Mouse (Mus musculus): ENCODE data around the gene Tmem198. TPM values are rescaled to one million over a fixed set of nuclear protein-coding genes. Genes with fewer than 3 reads are reported as not detected.

Gene Tmem198
- polyA plus RNA-seq, 1 experiment from 2014 or later = 11.6 TPM

DNA sequence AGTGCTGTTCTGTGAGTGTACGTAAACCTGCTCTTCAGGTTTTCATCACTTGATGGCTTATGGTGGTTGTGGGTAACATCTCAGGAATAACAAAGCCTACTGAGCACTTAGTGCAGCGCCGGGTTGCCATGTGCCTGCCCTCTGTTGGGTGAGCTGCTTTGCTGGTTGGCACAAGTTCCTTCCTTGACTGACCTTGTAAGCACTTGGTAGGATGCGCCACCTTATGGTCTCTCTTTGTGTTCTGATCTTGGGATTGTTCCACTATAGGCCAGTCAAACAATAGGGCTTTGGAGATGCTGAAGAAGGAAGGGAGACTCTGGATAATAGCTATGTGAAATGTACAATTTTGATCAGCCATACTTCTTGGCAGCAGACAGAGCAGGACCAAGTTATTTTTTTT, 51.2 kb downstream of the Tmem198 start:
- WGBS = 82% methylated on average over 4 of the region's 4 CpGs
- Histone ChIP-seq H3K36me3 (ENCODE audit: control insufficient read depth, insufficient read depth, low read length) (0 out of 2 replicates have a peak, but pooled peaks cover 4% of the 10 kb centered on the region), H3K4me2 (replicated peaks; ENCODE audit: low read depth, low read length) (no peak overlapping the region)

DNA sequence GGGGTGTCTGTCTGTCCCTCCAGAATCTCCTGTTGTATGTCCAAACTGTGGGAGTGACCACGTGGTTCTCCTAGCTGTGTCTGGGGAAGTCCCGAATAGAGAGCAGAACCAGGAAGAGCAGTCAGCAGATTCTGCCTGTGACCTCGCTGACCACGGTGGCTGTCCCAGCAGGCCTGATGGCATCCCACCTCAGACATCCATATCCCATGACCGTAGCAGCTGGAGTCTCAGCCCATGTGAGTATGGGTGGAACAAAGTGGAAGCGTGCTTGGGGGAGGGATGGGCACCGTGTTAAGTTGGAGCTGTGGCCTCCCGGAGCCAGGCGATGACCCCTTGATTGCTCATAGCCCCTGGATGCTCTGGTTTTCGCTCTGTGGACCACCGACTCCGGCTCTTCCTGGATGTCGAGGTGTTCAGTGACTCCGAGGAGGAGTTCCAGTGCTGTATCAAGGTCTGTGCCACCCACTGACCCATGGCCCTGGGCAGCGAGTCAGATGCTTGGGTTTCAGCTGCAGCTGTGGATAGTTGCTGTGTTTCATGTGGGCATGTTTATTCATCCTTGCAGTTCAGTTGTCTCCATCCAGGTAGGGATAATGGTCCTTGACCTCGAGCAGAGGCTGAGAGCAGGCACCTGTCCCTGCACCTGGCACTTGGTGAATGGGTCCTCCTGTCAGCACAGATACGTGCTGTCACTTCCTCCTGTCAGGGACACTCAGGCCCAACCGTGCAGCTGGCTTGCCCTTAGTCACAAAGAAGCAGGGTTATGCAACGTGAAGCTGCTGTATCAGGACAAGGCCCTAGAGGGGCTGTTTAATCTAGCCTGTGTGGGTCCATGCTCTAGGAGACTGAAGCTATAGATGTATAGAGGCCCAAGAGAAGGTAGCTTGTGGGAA, 53.2 kb downstream of the Tmem198 start:
- no peak overlapping the region for H3K4me3 ChIP-seq (ENCODE audit: low read depth, low read length)
- H3K27me3 ChIP-seq (ENCODE audit: control insufficient read depth, insufficient read depth, low read length) = no peaks in the 10 kb centered on the region
- no peak overlapping the region for H3K4me2 ChIP-seq (replicated peaks; ENCODE audit: low read depth, low read length)
- H3K9me3 ChIP-seq (ENCODE audit: control insufficient read depth, low read length) = no peaks in the 10 kb centered on the region
- H3K9ac ChIP-seq (ENCODE audit: low read depth, low read length) = no peak overlapping the region
- no peaks in the 10 kb centered on the region for H3K4me1 ChIP-seq (replicated peaks; ENCODE audit: control insufficient read depth, insufficient read depth, low read length)
- no peak overlapping the region for H3K27ac ChIP-seq (ENCODE audit: low read depth, low read length)
- DNase-seq (ENCODE audit: low spot score) (no peak), ATAC-seq (ENCODE audit: low FRiP score) (no peak)
- no peaks in the 10 kb centered on the region for H3K36me3 ChIP-seq (ENCODE audit: control insufficient read depth, insufficient read depth, low read length)
- 91% methylated on average over 19 of the region's 19 CpGs for WGBS

More for the DNA sequence above, 51.2 kb downstream of the Tmem198 start:
- no peak for DNase-seq (ENCODE audit: low spot score)
- no peak overlapping the region for H3K27ac ChIP-seq (ENCODE audit: low read depth, low read length)
- H3K9me3 ChIP-seq (ENCODE audit: control insufficient read depth, low read length) = no peaks in the 10 kb centered on the region
- no peaks in the 10 kb centered on the region for H3K27me3 ChIP-seq (ENCODE audit: control insufficient read depth, insufficient read depth, low read length)
- no peak for ATAC-seq (ENCODE audit: low FRiP score)
- H3K9ac ChIP-seq (ENCODE audit: low read depth, low read length) = no peak overlapping the region
- H3K4me1 ChIP-seq (replicated peaks; ENCODE audit: control insufficient read depth, insufficient read depth, low read length) = no peaks in the 10 kb centered on the region
- H3K4me3 ChIP-seq (ENCODE audit: low read depth, low read length) = no peak overlapping the region

DNA sequence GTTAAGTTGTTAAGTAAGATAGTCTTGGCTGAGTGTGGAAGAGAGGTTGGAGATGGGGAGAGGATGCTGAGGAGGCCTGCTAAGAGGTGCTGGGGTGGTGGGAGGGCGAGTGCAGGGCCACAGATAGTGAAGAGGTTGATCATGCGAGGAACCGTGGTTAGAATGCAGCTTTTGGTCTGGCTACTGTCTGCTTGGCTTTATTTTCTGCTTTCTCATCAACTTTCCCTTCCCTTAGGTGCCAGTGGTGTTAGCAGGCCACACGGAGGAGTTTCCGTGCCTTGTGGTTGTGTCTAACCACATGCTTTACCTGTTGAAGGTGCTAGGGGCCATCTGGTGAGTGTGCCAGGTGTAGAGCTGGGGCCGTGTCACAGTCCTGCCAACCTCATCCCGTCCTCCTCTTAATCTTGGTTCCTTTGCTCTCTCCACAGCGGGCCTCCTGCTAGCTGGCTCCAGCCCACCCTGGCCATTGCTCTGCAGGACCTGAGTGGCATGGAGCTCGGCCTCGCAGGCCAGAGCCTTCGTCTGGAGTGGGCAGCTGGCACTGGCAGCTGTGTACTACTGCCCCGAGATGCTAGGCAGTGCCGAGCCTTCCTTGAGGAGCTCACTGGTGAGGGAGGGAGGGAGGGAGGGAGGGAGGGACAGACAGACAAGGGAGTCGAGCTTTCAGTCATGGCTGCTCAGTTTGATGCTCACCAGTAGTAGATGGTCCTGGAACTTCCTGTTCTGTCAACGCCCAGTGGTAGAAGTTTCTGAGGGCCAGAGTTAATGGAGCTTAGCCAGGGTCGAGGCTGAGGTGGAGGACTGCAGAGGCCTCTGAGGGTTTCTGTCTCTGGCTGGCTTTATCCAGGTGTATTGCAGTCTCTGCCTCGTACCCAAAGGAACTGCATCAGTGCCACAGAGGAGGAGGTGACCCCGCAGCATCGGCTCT, 54.3 kb downstream of the Tmem198 start:
- Histone ChIP-seq H3K9ac (ENCODE audit: low read depth, low read length) (no peak overlapping the region), H3K27ac (ENCODE audit: low read depth, low read length) (no peak overlapping the region), H3K36me3 (ENCODE audit: control insufficient read depth, insufficient read depth, low read length) (no peaks in the 10 kb centered on the region), H3K4me3 (ENCODE audit: low read depth, low read length) (no peak overlapping the region), H3K4me1 (replicated peaks; ENCODE audit: control insufficient read depth, insufficient read depth, low read length) (no peaks in the 10 kb centered on the region), H3K4me2 (replicated peaks; ENCODE audit: low read depth, low read length) (no peak overlapping the region), H3K9me3 (ENCODE audit: control insufficient read depth, low read length) (no peaks in the 10 kb centered on the region), H3K27me3 (ENCODE audit: control insufficient read depth, insufficient read depth, low read length) (no peaks in the 10 kb centered on the region)
- ATAC-seq (ENCODE audit: low FRiP score) = no peak
- 84% methylated on average over 19 of the region's 19 CpGs for WGBS
- no peak for DNase-seq (ENCODE audit: low spot score)

Other genes starting within 250 kb of the Tmem198 start
- gene A630095N17Rik, start 247.4 kb upstream of the Tmem198 start, polyA plus RNA-seq (2014; fragmentation: Nextera tagmentation; extraction: Ambion mirVana) = not detected in 2 replicates
- 17.8 and 21.4 TPM in 2 replicates for gene Dnajb2, start 243.1 kb upstream of the Tmem198 start, polyA plus RNA-seq (2014; fragmentation: Nextera tagmentation; extraction: Ambion mirVana)
- gene Ptprn, start 215.0 kb upstream of the Tmem198 start, polyA plus RNA-seq (2014; fragmentation: Nextera tagmentation; extraction: Ambion mirVana) = 3.5 and 6.0 TPM in 2 replicates
- gene Resp18, start 201.1 kb upstream of the Tmem198 start, polyA plus RNA-seq (2014; fragmentation: Nextera tagmentation; extraction: Ambion mirVana) = 32.3 and 35.7 TPM in 2 replicates
- 154 and 165 TPM in 2 replicates for gene Dnpep, start 161.5 kb upstream of the Tmem198 start, polyA plus RNA-seq (2014; fragmentation: Nextera tagmentation; extraction: Ambion mirVana)
- gene Des, start 119.2 kb upstream of the Tmem198 start, polyA plus RNA-seq (2014; fragmentation: Nextera tagmentation; extraction: Ambion mirVana) = 2.1 and 2.4 TPM in 2 replicates
- 11.1 and 12.7 TPM in 2 replicates for gene Speg, start 104.2 kb upstream of the Tmem198 start, polyA plus RNA-seq (2014; fragmentation: Nextera tagmentation; extraction: Ambion mirVana)
- gene Gmppa, start 43.6 kb upstream of the Tmem198 start, polyA plus RNA-seq (2014; fragmentation: Nextera tagmentation; extraction: Ambion mirVana) = 53.8 and 56.3 TPM in 2 replicates
- gene Asic4, start 29.1 kb upstream of the Tmem198 start, polyA plus RNA-seq (2014; fragmentation: Nextera tagmentation; extraction: Ambion mirVana) = 1.9 and 4.4 TPM in 2 replicates
- gene Chpf, start 225 bp upstream of the Tmem198 start, polyA plus RNA-seq (2014; fragmentation: Nextera tagmentation; extraction: Ambion mirVana) = 17.8 and 20.2 TPM in 2 replicates
- gene Obsl1, start 26.9 kb downstream of the Tmem198 start, polyA plus RNA-seq (2014; fragmentation: Nextera tagmentation; extraction: Ambion mirVana) = 34.0 and 34.4 TPM in 2 replicates
- 1.3 and 2.0 TPM in 2 replicates for gene Inha, start 27.5 kb downstream of the Tmem198 start, polyA plus RNA-seq (2014; fragmentation: Nextera tagmentation; extraction: Ambion mirVana)
- gene Stk11ip, start 42.0 kb downstream of the Tmem198 start, polyA plus RNA-seq (2014; fragmentation: Nextera tagmentation; extraction: Ambion mirVana) = 11.8 and 13.4 TPM in 2 replicates
- gene Slc4a3, start 66.7 kb downstream of the Tmem198 start, polyA plus RNA-seq (2014; fragmentation: Nextera tagmentation; extraction: Ambion mirVana) = 8.0 and 9.2 TPM in 2 replicates

Data from hindbrain, embryonic 11.5 days (tissue).